Comparison of ENCODE assay signal across 12 mouse cellular contexts in genomic region chr2:174007976-174008349, GRCm38 (mm10).
DNase-seq lines count a peak whose midpoint lies in the region; ATAC-seq and TF ChIP-seq lines count a peak whose summit lies in the region.
"Had no signal": no experiment of that assay in that cellular context is flagged by ENCODE, and none has a peak within 500 bp of the region (broad histone marks: within the 10 kb centered on the region; RNA-seq: fewer than 3 reads in every experiment).

No protein-coding gene starts in this region.

- no peak overlapping the region for H3K4me2 ChIP-seq in forebrain, embryonic 16.5 days (ENCODE audit: low read length)
- H3K4me2 ChIP-seq in midbrain, embryonic 13.5 days (replicated peaks) = 0 out of 2 replicates have a peak overlapping the region, but pooled peaks have one; percentile 2
- no peak overlapping the region for H3K4me2 ChIP-seq in midbrain, postnatal 0 days (ENCODE audit: low read depth, low read length, poor library complexity, severe bottlenecking)
- H3K4me2 ChIP-seq in limb, embryonic 13.5 days (replicated peaks) = 0 out of 2 replicates have a peak overlapping the region, but pooled peaks have one; percentile 31
- no peak overlapping the region for H3K4me2 ChIP-seq in liver, embryonic 12.5 days
- H3K4me2 ChIP-seq: lung, embryonic 15.5 days had no signal

- 72% methylated on average over 2 of the region's 2 CpGs for WGBS in forebrain, embryonic 10.5 days
- 48% methylated on average over 2 of the region's 2 CpGs for WGBS in forebrain, embryonic 16.5 days
- WGBS in midbrain, embryonic 13.5 days = 46% methylated on average over 2 of the region's 2 CpGs
- 63% methylated on average over 2 of the region's 2 CpGs for WGBS in midbrain, postnatal 0 days
- 39% methylated on average over 2 of the region's 2 CpGs for WGBS in limb, embryonic 13.5 days
- 69% methylated on average over 2 of the region's 2 CpGs for WGBS in liver, embryonic 12.5 days (ENCODE audit: insufficient replicate concordance)

- no peak for ATAC-seq in forebrain, embryonic 16.5 days
- peak; percentile 51; the same call in 1 of the 2 replicates for ATAC-seq in midbrain, embryonic 13.5 days
- no peak for ATAC-seq in midbrain, postnatal 0 days (ENCODE audit: low FRiP score)
- no peak for ATAC-seq in limb, embryonic 13.5 days (ENCODE audit: low FRiP score, low read depth)
- no peak for ATAC-seq in liver, embryonic 12.5 days
- ATAC-seq: activated CD4-positive, CD25-positive, alpha-beta regulatory T cell, adult 4 months had no signal

- DNase-seq in forebrain, embryonic 10.5 days (ENCODE audit: extremely low spot score, low spot score) = no peak
- no peak for DNase-seq in midbrain, postnatal 0 days (ENCODE audit: low spot score)
- DNase-seq in adrenal gland, adult 2 months = no peak
- DNase-seq in gastrocnemius, postnatal 25 days = no peak
- DNase-seq: right cerebral cortex, postnatal 14 days had no signal

- no peak overlapping the region; the same call in 1 of the 2 replicates for H3K4me3 ChIP-seq in forebrain, embryonic 10.5 days
- H3K4me3 ChIP-seq in forebrain, embryonic 16.5 days (replicated peaks; ENCODE audit: low read length) = no peak overlapping the region
- H3K4me3 ChIP-seq in midbrain, embryonic 13.5 days (replicated peaks) = no peak overlapping the region
- no peak overlapping the region for H3K4me3 ChIP-seq in midbrain, postnatal 0 days (ENCODE audit: low read depth, low read length)
- H3K4me3 ChIP-seq in limb, embryonic 13.5 days = no peak overlapping the region
- no peak overlapping the region for H3K4me3 ChIP-seq in liver, embryonic 12.5 days
- H3K4me3 ChIP-seq: left cerebral cortex, adult 2 months; lung, embryonic 15.5 days had no signal

- peaks cover 21% of the 10 kb centered on the region for H3K4me1 ChIP-seq in forebrain, embryonic 10.5 days
- H3K4me1 ChIP-seq in forebrain, embryonic 16.5 days (replicated peaks; ENCODE audit: control insufficient read depth, insufficient read depth, low read length) = peaks cover 7% of the 10 kb centered on the region
- H3K4me1 ChIP-seq in midbrain, embryonic 13.5 days (replicated peaks) = peaks cover 19% of the 10 kb centered on the region
- no peaks in the 10 kb centered on the region for H3K4me1 ChIP-seq in midbrain, postnatal 0 days (ENCODE audit: insufficient read depth, low read length)
- H3K4me1 ChIP-seq in limb, embryonic 13.5 days = peaks cover 30% of the 10 kb centered on the region
- H3K4me1 ChIP-seq in liver, embryonic 12.5 days = no peaks in the 10 kb centered on the region

- H3K27me3 ChIP-seq in forebrain, embryonic 10.5 days (ENCODE audit: poor library complexity, severe bottlenecking) = no peaks in the 10 kb centered on the region
- no peaks in the 10 kb centered on the region for H3K27me3 ChIP-seq in forebrain, embryonic 16.5 days (replicated peaks; ENCODE audit: control insufficient read depth, insufficient read depth, low read length)
- no peaks in the 10 kb centered on the region for H3K27me3 ChIP-seq in midbrain, embryonic 13.5 days
- no peaks in the 10 kb centered on the region for H3K27me3 ChIP-seq in midbrain, postnatal 0 days (ENCODE audit: insufficient read depth, low read length)
- H3K27me3 ChIP-seq in limb, embryonic 13.5 days = no peaks in the 10 kb centered on the region
- no peaks in the 10 kb centered on the region for H3K27me3 ChIP-seq in liver, embryonic 12.5 days (replicated peaks)
- H3K27me3 ChIP-seq: lung, embryonic 15.5 days had no signal

- H3K9ac ChIP-seq in forebrain, embryonic 16.5 days (replicated peaks; ENCODE audit: low read depth, low read length) = no peak overlapping the region
- H3K9ac ChIP-seq in midbrain, embryonic 13.5 days (replicated peaks) = no peak overlapping the region
- no peak overlapping the region for H3K9ac ChIP-seq in midbrain, postnatal 0 days (replicated peaks; ENCODE audit: low read length, poor library complexity, severe bottlenecking)
- H3K9ac ChIP-seq in limb, embryonic 13.5 days = no peak overlapping the region; the same call in 1 of the 2 replicates
- no peak overlapping the region for H3K9ac ChIP-seq in liver, embryonic 12.5 days
- H3K9ac ChIP-seq: lung, embryonic 15.5 days had no signal

- peaks cover 9% of the 10 kb centered on the region; the same call in 1 of the 2 replicates for H3K9me3 ChIP-seq in forebrain, embryonic 10.5 days
- peaks cover 5% of the 10 kb centered on the region; the same call in 1 of the 2 replicates for H3K9me3 ChIP-seq in forebrain, embryonic 16.5 days (ENCODE audit: control insufficient read depth, low read length)
- H3K9me3 ChIP-seq in midbrain, embryonic 13.5 days = 0 out of 2 replicates have a peak, but pooled peaks cover 3% of the 10 kb centered on the region
- H3K9me3 ChIP-seq in midbrain, postnatal 0 days (ENCODE audit: low read length) = peaks cover 4% of the 10 kb centered on the region; the same call in 1 of the 2 replicates
- H3K9me3 ChIP-seq in limb, embryonic 13.5 days = peaks cover 13% of the 10 kb centered on the region
- H3K9me3 ChIP-seq in liver, embryonic 12.5 days (replicated peaks) = no peaks in the 10 kb centered on the region; the same call in 1 of the 2 replicates
- H3K9me3 ChIP-seq: lung, embryonic 15.5 days had no signal

- no peaks in the 10 kb centered on the region for H3K36me3 ChIP-seq in forebrain, embryonic 10.5 days (replicated peaks)
- H3K36me3 ChIP-seq in forebrain, embryonic 16.5 days (ENCODE audit: control insufficient read depth, insufficient read depth) = no peaks in the 10 kb centered on the region
- H3K36me3 ChIP-seq in midbrain, embryonic 13.5 days = no peaks in the 10 kb centered on the region
- H3K36me3 ChIP-seq in midbrain, postnatal 0 days (ENCODE audit: insufficient read depth, low read length) = no peaks in the 10 kb centered on the region
- H3K36me3 ChIP-seq in limb, embryonic 13.5 days = no peaks in the 10 kb centered on the region
- H3K36me3 ChIP-seq in liver, embryonic 12.5 days = no peaks in the 10 kb centered on the region
- H3K36me3 ChIP-seq: lung, embryonic 15.5 days had no signal

- peak overlapping the region; percentile 75 for H3K27ac ChIP-seq in forebrain, embryonic 10.5 days
- H3K27ac ChIP-seq in forebrain, embryonic 16.5 days (ENCODE audit: low read length) = no peak overlapping the region
- H3K27ac ChIP-seq in midbrain, embryonic 13.5 days = peak overlapping the region; percentile 31; the same call in 1 of the 2 replicates
- no peak overlapping the region for H3K27ac ChIP-seq in midbrain, postnatal 0 days (ENCODE audit: low read depth, low read length)
- H3K27ac ChIP-seq in limb, embryonic 13.5 days = peak overlapping the region; percentile 73; the same call in 1 of the 2 replicates
- no peak overlapping the region for H3K27ac ChIP-seq in liver, embryonic 12.5 days
- H3K27ac ChIP-seq: left cerebral cortex, adult 2 months had no signal

- no peak for TF ChIP-seq CTCF in midbrain, postnatal 0 days (IDR thresholded peaks at IDR 0.05)

Comparison
In these comparisons a context has a peak if more than half of its experiments do, and no peak if none do; other contexts are left out.
1. H3K27ac ChIP-seq: peak in forebrain, embryonic 10.5 days (single experiment), midbrain, embryonic 13.5 days (single experiment) and limb, embryonic 13.5 days (single experiment); none in forebrain, embryonic 16.5 days (single experiment), midbrain, postnatal 0 days (single experiment) and liver, embryonic 12.5 days (single experiment).
2. H3K4me2 ChIP-seq: peak in midbrain, embryonic 13.5 days (single experiment) and limb, embryonic 13.5 days (single experiment); none in forebrain, embryonic 16.5 days (single experiment), midbrain, postnatal 0 days (single experiment) and liver, embryonic 12.5 days (single experiment).